Mouse (Mus musculus) heart, adult 18-20 months (tissue): ENCODE measurements around the gene Wdr78. TPM values are rescaled to one million over a fixed set of nuclear protein-coding genes. Genes with fewer than 3 reads are reported as not detected.

Experiments used
- total RNA-seq, 2 experiments: library from RNA; stranded (reverse); gene quantifications; 2 replicates each; pipeline ENCODE4 v1.2.3; 2021

The Wdr78 gene
- total RNA-seq, 2 experiments from 2014 or later = 0.52 to 0.93 TPM

Other genes starting within 250 kb of the Wdr78 start
- gene Tctex1d1, start 135.9 kb downstream of the Wdr78 start, total RNA-seq = not detected
- gene Insl5, start 87.7 kb downstream of the Wdr78 start, total RNA-seq = not detected
- 10 to 100 TPM; 30.0 to 34.5 TPM for gene Mier1, start 165 bp downstream of the Wdr78 start, total RNA-seq
- 1 to 10 TPM; 5.8 to 8.6 TPM for gene Slc35d1, start 100.6 kb upstream of the Wdr78 start, total RNA-seq
- not detected for gene 4921539E11Rik, start 176.3 kb upstream of the Wdr78 start, total RNA-seq
- 10 to 100 TPM; 32.1 to 36.0 TPM for gene Oma1, start 199.3 kb upstream of the Wdr78 start, total RNA-seq